Mouse (Mus musculus): ENCODE measurements around the gene Prss56. TPM values are rescaled to one million over a fixed set of nuclear protein-coding genes. Genes with fewer than 3 reads are reported as not detected.

Gene Prss56
- total RNA-seq (2014; rRNA removed; ENCODE audit: low replicate concordance) (1.4 TPM in 1 of 2 replicates, not detected in the other), polyA plus RNA-seq (2015; fragmentation: Nextera tagmentation; extraction: Ambion mirVana) (not detected in 2 replicates)

GRCm38 (mm10) chr1:87183013-87183412 lies at the start of gene Prss56:
Gene Prss56 (plus strand): TSS chr1:87183313.
- H3K36me3 ChIP-seq (replicated peaks; ENCODE audit: control insufficient read depth, insufficient read depth, low read length), result no peaks in the 10 kb centered on the region
- no peaks in the 10 kb centered on the region for H3K4me1 ChIP-seq (ENCODE audit: control insufficient read depth, insufficient read depth)
- H3K27me3 ChIP-seq (ENCODE audit: control insufficient read depth, insufficient read depth, low read length), result peaks cover 51% of the 10 kb centered on the region
- H3K9me3 ChIP-seq (replicated peaks; ENCODE audit: control insufficient read depth, low read length), result no peaks in the 10 kb centered on the region
- ATAC-seq (ENCODE audit: insufficient read depth, low read depth) (no peak), DNase-seq (ENCODE audit: low spot score) (no peak)
- TF ChIP-seq EP300 (IDR thresholded peaks at IDR 0.05; ENCODE audit: low read depth) (no peak), CTCF (IDR thresholded peaks at IDR 0.05; ENCODE audit: low read depth) (no peak)
- no peak within 1 kb of the TSS for H3K4me2 ChIP-seq (ENCODE audit: low read depth, low read length)
- WGBS, result 58% methylated on average over 9 of the region's 9 CpGs
- H3K9ac ChIP-seq (replicated peaks; ENCODE audit: low read depth, low read length), result no peak within 1 kb of the TSS
- H3K4me3 ChIP-seq (ENCODE audit: low read depth, low read length), result no peak within 1 kb of the TSS
- no peak within 1 kb of the TSS for H3K27ac ChIP-seq (ENCODE audit: low read depth)

GRCm38 (mm10) chr1:87141550-87141949 lies 41.6 kb upstream of the Prss56 start:
- 82% methylated on average over 4 of the region's 4 CpGs for WGBS
- H3K9ac ChIP-seq (replicated peaks; ENCODE audit: low read depth, low read length), result no peak overlapping the region
- H3K27me3 ChIP-seq (ENCODE audit: control insufficient read depth, insufficient read depth, low read length), result peaks cover 4% of the 10 kb centered on the region; the same call in 1 of the 2 replicates
- H3K4me3 ChIP-seq (ENCODE audit: low read depth, low read length), result no peak overlapping the region
- ATAC-seq (ENCODE audit: insufficient read depth, low read depth), result no peak
- no peak overlapping the region for H3K4me2 ChIP-seq (ENCODE audit: low read depth, low read length)
- no peaks in the 10 kb centered on the region for H3K4me1 ChIP-seq (ENCODE audit: control insufficient read depth, insufficient read depth)
- H3K9me3 ChIP-seq (replicated peaks; ENCODE audit: control insufficient read depth, low read length), result no peaks in the 10 kb centered on the region
- DNase-seq (ENCODE audit: low spot score), result no peak
- TF ChIP-seq CTCF (IDR thresholded peaks at IDR 0.05; ENCODE audit: low read depth) (no peak), EP300 (IDR thresholded peaks at IDR 0.05; ENCODE audit: low read depth) (no peak)
- H3K36me3 ChIP-seq (replicated peaks; ENCODE audit: control insufficient read depth, insufficient read depth, low read length), result no peaks in the 10 kb centered on the region
- H3K27ac ChIP-seq (ENCODE audit: low read depth), result no peak overlapping the region

GRCm38 (mm10) chr1:87142456-87142855 lies 40.7 kb upstream of the Prss56 start:
- Histone ChIP-seq H3K4me1 (ENCODE audit: control insufficient read depth, insufficient read depth) (no peaks in the 10 kb centered on the region), H3K4me2 (ENCODE audit: low read depth, low read length) (no peak overlapping the region), H3K9ac (replicated peaks; ENCODE audit: low read depth, low read length) (no peak overlapping the region), H3K4me3 (ENCODE audit: low read depth, low read length) (no peak overlapping the region), H3K36me3 (replicated peaks; ENCODE audit: control insufficient read depth, insufficient read depth, low read length) (no peaks in the 10 kb centered on the region), H3K9me3 (replicated peaks; ENCODE audit: control insufficient read depth, low read length) (no peaks in the 10 kb centered on the region), H3K27me3 (ENCODE audit: control insufficient read depth, insufficient read depth, low read length) (peaks cover 5% of the 10 kb centered on the region; the same call in 1 of the 2 replicates), H3K27ac (ENCODE audit: low read depth) (no peak overlapping the region)
- no peak for DNase-seq (ENCODE audit: low spot score)
- no peak for ATAC-seq (ENCODE audit: insufficient read depth, low read depth)
- TF ChIP-seq EP300 (IDR thresholded peaks at IDR 0.05; ENCODE audit: low read depth) (no peak), CTCF (IDR thresholded peaks at IDR 0.05; ENCODE audit: low read depth) (no peak)
- WGBS, result 65% methylated on average over 9 of the region's 9 CpGs

GRCm38 (mm10) chr1:87143141-87143540 lies 40.0 kb upstream of the Prss56 start:
- 75% methylated on average over 10 of the region's 10 CpGs for WGBS
- Histone ChIP-seq H3K27me3 (ENCODE audit: control insufficient read depth, insufficient read depth, low read length) (peaks cover 8% of the 10 kb centered on the region; the same call in 1 of the 2 replicates), H3K4me1 (ENCODE audit: control insufficient read depth, insufficient read depth) (no peaks in the 10 kb centered on the region), H3K36me3 (replicated peaks; ENCODE audit: control insufficient read depth, insufficient read depth, low read length) (no peaks in the 10 kb centered on the region), H3K4me2 (ENCODE audit: low read depth, low read length) (no peak overlapping the region), H3K4me3 (ENCODE audit: low read depth, low read length) (no peak overlapping the region), H3K27ac (ENCODE audit: low read depth) (no peak overlapping the region), H3K9ac (replicated peaks; ENCODE audit: low read depth, low read length) (no peak overlapping the region), H3K9me3 (replicated peaks; ENCODE audit: control insufficient read depth, low read length) (no peaks in the 10 kb centered on the region)
- DNase-seq (ENCODE audit: low spot score) (no peak), ATAC-seq (ENCODE audit: insufficient read depth, low read depth) (no peak)
- no peak for TF ChIP-seq EP300 (IDR thresholded peaks at IDR 0.05; ENCODE audit: low read depth)
- no peak for TF ChIP-seq CTCF (IDR thresholded peaks at IDR 0.05; ENCODE audit: low read depth)

GRCm38 (mm10) chr1:87149422-87149821 lies 33.7 kb upstream of the Prss56 start:
- H3K9me3 ChIP-seq (replicated peaks; ENCODE audit: control insufficient read depth, low read length), result no peaks in the 10 kb centered on the region
- H3K36me3 ChIP-seq (replicated peaks; ENCODE audit: control insufficient read depth, insufficient read depth, low read length), result no peaks in the 10 kb centered on the region
- H3K9ac ChIP-seq (replicated peaks; ENCODE audit: low read depth, low read length), result no peak overlapping the region
- H3K4me3 ChIP-seq (ENCODE audit: low read depth, low read length), result no peak overlapping the region
- H3K27ac ChIP-seq (ENCODE audit: low read depth), result no peak overlapping the region
- ATAC-seq (ENCODE audit: insufficient read depth, low read depth) (no peak), DNase-seq (ENCODE audit: low spot score) (no peak)
- no peaks in the 10 kb centered on the region for H3K4me1 ChIP-seq (ENCODE audit: control insufficient read depth, insufficient read depth)
- H3K4me2 ChIP-seq (ENCODE audit: low read depth, low read length), result no peak overlapping the region
- 37% methylated on average over 13 of the region's 13 CpGs for whole genome bisulfite sequencing
- TF ChIP-seq EP300 (IDR thresholded peaks at IDR 0.05; ENCODE audit: low read depth) (no peak), CTCF (IDR thresholded peaks at IDR 0.05; ENCODE audit: low read depth) (no peak)
- H3K27me3 ChIP-seq (ENCODE audit: control insufficient read depth, insufficient read depth, low read length), result peaks cover 62% of the 10 kb centered on the region

- ATAC-seq (ENCODE audit: insufficient read depth, low read depth), result no peak
- Histone ChIP-seq H3K27me3 (ENCODE audit: control insufficient read depth, insufficient read depth, low read length) (peaks cover 79% of the 10 kb centered on the region), H3K9me3 (replicated peaks; ENCODE audit: control insufficient read depth, low read length) (no peaks in the 10 kb centered on the region), H3K9ac (replicated peaks; ENCODE audit: low read depth, low read length) (no peak overlapping the region), H3K4me3 (ENCODE audit: low read depth, low read length) (no peak overlapping the region), H3K4me2 (ENCODE audit: low read depth, low read length) (no peak overlapping the region), H3K36me3 (replicated peaks; ENCODE audit: control insufficient read depth, insufficient read depth, low read length) (no peaks in the 10 kb centered on the region), H3K4me1 (ENCODE audit: control insufficient read depth, insufficient read depth) (no peaks in the 10 kb centered on the region), H3K27ac (ENCODE audit: low read depth) (no peak overlapping the region)
- TF ChIP-seq CTCF (IDR thresholded peaks at IDR 0.05; ENCODE audit: low read depth) (no peak), EP300 (IDR thresholded peaks at IDR 0.05; ENCODE audit: low read depth) (no peak)
- WGBS, result 71% methylated on average over 6 of the region's 6 CpGs
- DNase-seq (ENCODE audit: low spot score), result no peak
Observed at GRCm38 (mm10) chr1:87151286-87151685, 31.8 kb upstream of the Prss56 start.
